Mouse (Mus musculus) retina, adult 2 months (tissue): ENCODE results near the gene Mkrn2os.

Experiments used
- DNase-seq: peaks from one replicate; pipeline ENCODE4 v3.0.0-alpha.2; 2012; ENCODE audit warnings: low read depth, low spot score

The Mkrn2os gene

DNA sequence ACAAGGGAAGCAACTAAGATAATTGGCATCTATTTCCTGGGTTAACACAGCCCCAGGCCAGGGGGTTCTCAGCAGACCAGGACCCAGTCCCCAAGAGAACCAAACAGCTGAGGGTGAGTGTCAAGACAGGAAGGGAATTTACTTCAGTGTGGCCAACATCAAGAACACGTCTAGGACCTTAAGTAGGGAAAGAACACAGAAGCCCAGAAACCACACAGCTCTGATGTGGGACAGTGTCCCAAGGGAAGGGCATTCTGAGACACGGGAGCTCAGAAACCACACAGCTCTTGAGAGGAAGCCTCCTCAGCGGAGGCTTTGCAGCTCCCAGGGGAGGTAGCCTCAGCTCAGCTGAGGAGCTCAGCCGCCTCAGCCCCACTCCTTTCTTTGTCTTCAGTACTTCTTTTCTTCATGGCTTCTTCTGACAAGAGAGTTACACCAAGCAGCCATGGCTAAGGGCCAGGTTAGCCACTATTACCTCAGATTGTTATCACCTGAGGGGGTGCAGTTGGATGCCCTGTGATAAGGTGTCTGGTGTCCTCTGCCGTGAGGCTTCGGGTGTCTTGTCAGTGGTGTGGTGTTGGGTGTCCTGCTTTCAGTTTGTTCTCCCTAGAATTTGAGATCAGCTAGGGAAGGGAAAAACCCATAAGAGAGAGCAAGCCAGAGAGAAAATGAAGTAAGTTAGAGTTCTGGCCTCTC is 8.8 kb downstream of the Mkrn2os start:
- no peak for DNase-seq

DNA sequence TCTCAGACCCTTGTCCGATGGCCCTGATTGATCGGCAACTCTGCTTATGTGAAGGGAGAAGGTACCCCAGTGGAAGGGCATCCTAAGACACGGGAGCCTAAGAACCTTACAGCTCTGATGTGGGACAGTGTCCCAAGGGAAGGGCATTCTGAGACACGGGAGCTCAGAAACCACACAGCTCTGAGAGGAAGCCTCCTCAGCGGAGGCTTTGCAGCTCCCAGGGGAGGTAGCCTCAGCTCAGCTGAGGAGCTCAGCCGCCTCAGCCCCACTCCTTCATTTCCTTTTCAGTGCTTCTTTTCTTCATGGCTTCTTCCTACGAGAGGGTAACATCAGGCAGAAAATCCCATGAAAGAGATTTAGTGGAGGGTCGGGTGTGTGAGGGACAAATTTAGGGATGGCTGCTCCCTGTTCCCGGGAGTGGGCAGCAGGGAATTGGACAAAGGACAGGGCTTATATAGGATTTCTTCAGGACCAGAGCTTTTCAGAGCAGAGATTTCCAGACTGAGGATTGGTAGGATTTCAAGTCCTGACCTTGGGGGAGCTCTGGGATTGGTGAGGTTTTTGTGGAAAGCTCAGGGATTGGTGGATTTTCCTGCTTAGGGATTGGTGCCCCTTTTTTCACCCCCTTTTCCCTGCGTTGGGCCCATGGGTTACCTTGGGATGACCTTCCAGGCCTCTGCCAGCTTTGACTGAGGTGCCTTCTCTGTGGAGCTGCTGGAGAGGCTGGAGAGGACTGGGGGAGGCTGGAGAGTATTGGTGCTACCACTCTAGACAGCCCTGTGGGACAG is 9.9 kb downstream of the Mkrn2os start:
- no peak for DNase-seq

DNA sequence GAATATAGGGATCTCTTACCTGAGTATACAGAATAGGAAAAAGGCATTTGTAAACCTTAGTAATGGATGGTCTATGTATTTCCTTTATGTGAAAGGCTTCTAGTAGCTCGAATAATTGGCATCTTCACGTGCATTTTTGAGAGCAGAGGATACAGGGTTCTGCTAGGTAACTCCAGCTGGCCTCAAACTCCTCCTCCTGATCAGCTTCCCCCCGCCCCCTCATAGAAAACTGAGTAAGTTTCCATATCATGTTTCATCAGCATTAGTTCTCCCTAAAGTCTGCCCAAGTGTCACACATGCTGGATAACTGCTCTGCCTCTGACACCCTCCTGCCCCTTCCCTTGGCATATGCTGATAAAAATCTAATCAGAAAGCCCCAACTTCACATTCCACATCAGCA is 11.6 kb downstream of the Mkrn2os start:
- no peak for DNase-seq

DNA sequence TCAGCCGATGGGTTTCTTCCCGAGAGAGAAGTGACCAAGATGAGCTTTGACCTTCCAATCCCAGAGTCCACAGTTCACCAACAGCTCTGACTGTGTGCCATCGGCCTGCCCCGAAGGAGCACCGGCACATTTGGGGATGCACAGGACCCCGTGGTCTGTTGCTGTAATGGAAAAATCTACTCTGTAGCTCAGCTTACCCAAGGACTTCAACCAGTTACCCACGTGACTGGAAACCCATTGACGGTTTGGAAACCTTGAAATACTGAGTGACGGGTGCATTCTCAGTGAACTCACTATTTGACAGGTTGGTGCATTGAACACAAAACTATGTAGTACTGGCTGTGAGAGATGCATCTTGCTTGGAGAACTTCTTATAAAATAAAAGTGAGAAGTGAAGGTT is 14.4 kb downstream of the Mkrn2os start:
- no peak for DNase-seq

DNA sequence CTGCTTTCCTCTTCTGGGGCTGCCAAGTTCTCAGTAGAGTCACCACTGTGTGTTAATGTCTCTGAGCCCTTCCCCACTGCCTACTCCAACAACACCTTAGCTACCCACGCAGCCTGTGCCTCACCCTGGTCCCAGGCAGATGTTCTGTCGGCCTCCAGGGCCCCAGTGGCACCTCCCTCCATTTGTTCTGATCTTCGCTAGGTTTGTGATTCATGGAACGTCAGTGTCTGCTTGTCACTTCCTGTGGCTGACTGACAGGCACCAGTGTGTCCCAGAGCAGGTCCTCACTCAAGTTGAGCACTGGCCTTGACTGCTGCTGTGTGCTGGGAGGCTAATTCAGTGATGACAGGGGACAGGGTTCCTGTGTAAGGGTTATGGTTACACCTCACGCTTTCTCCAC is 15.0 kb downstream of the Mkrn2os start:
- no peak for DNase-seq

DNA sequence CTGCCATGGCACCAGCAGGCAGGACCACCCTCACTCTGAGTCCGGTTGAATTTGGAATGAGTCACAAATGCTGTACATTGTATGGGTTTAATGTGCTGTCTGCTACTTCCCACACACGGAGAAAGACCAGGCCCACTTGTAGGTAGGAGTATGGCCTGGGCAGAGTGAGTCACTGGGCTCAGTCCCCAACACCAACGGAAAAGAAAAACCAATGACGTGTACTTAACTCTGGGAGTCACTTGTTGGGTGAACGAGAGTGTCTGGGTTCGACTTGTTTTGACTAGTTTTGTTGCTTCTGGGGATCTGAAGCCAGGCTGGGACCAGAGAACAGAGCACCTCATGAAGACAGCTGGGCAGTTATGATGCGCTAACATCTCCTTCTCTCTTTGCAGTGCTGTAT is 18.2 kb downstream of the Mkrn2os start:
- no peak for DNase-seq

DNA sequence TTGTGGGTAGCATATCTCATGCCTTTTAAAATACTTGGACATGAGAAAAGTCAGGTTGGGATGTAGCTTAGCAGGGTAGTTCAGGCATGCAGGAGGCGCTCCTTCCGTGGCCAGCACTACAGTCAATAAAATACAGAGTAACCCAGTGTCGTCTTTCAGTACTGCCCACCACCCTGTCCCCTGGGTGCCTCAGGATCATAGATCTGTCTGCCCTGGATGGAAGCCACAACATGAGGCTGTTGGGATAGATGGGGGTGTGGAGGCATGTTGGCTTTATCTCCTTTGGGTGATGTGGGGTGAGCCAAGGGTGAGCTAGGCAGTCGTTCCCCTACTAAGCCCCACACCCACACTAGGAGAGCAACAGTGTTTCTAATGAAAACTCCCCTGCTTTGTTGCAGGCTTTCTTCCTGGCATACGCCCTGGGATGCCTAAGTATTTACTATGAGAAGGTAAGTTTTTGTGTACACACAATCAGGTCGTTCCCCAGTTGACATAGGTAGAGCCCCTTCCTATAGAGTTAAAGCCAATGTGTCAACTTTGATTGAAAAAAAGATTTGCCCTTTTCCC is 26.8 kb downstream of the Mkrn2os start:
- no peak for DNase-seq

DNA sequence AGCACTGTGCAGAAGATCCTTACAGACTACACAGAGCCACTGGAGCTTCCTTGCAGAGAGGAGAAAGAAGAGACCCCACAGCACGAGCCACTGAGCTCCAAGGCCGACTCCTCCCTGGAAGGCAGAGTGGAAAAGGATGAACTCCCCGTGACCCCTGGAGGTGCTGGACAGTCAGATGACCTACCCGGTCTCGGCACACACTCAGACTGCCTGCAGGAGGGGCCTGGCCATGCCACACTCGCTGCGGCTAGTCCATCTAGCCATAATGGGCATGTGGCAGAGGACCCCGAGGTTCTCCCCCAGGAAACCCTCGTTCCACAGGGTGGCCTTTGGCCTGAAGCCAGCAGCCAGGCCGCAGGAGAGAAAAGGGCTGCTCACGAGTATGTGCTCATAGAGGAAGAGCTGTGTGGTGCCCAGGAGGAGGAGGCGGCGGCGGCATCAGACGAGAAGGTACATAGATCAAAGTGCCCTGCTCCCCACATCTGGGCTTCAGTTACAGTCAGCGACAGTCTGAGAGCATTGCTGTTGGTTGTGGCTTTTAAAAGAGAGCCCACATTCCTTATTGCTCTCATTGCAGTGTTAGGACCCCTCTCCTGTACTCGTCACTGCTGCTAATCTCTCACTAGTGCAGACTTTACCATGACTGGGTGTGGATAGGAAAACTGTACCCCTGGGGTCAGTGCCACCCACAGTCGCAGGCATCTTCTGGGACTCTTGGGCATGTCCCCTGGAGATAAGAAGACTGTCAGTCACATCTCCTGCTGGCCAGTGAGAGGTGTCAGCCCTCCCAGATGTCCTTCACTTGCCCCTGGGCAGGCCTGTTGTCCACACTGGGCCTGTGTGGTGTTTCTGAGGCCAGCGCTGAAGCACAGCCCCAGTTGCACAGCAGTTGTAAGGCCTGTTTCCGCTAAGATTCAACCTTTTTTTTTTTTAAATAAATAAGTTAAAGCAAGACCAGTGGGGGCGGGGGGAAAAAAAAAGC is 32.4 kb downstream of the Mkrn2os start:
- DNase-seq = no peak

DNA sequence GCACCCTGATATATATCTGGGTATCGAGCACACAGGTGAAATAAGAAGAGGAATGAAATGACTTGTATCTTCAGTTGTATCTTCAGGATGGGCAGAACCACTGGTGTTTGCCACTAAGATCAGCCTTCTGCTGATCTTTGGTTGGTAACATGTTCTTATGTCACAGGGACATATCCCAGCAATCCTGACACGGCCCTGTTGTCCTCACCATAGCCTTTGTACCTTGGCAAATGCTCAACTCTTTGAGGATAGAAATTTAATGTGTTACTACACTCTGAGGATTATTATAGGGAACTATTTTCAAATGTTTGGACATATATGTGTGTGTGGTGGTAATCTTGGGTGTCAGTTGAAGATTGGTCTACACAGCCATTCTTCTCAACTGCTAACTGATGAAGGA is 34.2 kb downstream of the Mkrn2os start:
- no peak for DNase-seq

DNA sequence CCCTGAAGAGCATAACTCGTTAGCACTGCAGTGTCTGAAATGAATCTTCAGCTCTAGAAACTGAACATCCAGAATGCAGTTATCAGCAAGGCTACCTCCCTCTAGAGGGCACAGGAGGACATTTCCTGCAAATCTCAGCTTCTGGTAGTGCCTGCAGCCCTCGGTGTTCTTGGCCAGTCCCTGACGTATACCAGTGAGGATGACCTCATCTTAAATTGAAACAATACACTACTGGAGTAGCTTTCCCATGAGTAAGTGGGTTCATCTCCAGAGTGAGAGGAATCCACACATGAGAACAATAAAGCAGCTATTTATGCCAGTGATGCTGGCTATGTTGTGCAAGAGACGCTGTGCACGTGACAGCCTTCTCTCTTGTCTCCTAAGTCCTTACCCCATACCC is 36.9 kb downstream of the Mkrn2os start:
- DNase-seq = no peak

DNA sequence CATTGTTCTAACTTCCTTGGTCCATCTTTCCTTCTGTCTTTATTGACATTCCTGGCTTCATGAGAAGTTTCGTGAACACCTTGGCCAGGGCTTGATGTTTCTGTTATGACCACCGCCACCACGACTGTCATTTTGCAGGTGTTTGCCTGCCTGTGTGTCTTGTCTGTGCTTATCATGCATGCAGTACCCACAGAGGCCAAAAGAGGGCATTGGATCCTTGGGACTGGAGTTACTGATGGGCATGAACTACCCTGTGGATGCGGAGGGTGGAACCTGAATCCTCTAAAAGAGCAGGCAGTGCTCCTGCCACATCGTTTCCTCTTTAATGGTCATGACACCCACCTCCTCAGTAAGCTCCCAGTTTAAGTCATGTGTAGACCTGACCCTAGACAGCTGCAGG is 46.1 kb downstream of the Mkrn2os start:
- DNase-seq = no peak

DNA sequence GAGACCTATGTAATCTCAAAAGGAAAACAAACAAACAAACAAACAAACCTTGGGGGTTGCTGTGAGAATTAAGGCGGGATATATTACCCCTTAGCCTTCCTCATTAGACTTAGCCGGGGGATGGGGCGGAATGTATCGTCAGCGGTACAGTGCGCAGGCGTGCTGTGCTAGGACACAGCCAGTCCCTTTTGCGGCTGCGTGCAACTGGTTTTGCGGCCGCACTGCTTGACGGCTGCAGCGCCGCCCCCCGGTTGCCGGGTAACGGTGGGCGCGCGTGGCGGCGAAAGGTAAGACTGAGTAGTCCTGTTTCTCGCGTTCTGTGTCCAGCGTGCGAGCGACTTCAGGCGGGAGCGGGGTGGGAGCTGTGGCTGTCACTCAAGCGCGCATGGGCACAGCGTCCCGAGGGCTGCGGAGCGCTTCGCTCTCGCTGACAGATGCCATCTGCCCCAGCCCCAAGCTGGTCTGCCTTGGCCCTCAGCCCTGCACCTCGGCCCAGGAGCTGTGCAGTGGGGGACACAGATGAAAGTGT is 47.9 kb downstream of the Mkrn2os start, which contains the start of gene Tsen2:
Gene Tsen2, plus strand, starts transcription at position 223 of the 529 bp plus-strand sequence.
- peak; percentile 86 for DNase-seq

DNA sequence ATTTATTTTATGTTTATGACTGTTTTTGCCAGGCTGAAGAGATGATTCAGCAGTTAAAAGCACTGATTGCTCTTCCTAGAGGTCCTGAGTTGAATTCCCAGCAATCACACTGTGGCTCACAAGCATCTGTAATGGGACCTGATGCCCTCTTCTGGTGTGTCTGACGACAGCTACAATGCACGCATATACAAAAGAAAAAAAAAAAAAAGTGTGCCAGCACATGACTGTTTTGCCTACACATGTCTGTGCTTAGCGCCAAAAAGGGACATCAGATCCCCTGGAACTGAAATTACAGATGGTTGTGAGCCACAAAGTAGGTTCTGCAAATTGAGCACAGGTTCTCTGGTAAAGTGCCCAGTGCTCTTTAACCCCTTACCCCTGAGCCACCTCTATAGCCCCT is 50.0 kb downstream of the Mkrn2os start:
- DNase-seq = no peak

DNA sequence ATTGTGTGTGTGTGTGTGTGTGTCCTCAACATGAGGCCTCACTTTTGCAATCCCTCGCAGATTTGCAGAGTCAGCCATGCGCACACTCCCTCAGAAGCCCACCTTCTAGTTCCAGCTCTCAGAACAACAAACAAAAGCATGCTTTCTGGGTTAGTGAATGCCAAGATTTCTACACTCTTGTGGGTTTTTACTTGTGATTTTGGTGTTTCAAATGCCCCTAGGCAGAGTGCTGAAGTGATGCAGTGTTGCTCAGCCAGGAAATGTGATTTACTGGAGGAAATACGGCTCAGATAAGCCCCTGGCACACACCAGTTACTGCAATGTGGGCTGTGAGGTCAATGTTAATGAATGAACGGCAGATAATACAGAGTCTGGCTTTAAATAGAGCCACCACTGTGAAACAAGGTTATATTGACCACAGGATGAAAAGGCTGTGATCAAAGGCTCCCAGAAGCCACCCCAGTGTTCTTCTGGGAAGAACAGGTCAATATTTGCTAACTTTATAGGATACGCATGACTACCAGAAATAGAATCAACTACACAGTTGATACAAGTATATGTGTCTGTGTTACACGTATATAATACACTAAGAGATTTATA is 50.6 kb downstream of the Mkrn2os start:
- no peak for DNase-seq

DNA sequence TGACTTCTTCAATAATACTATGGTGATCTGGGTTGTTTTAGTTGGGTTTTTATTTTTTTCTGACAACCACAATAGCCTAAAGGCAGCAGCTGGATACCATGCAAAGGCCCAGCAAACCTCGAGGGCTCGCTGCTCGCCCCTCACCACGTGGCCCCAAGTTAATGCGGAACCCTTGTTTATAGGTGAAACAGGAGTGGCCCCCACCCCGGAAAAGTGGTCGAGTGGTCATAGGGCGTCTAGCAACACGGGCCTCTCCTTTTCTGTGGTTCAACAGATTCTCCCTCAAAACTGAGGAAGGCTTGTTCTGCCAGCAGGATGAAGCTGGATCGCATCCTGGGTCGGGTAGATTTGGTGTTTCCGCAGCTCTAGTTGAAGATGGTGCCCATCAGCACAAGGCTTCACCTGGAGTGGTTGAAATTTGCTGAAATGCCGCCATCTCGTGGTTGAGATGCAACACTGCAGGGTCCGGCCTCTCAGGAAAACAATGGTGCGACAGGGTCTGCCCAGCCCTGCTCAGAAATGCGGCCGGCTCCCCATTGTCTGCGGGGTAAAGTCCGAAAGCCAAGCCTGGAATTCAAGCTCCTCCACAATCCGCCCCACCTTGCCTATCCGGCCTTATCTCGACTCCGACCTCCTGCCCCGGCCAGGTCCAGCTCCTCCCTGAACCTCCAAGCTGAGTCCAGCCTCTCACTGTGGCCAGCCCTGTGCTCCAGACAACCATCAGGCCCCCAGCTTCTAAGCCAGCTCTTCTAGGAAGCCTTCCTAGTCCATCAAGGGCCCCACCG is 53.5 kb downstream of the Mkrn2os start:
- peak; percentile 47 for DNase-seq

DNA sequence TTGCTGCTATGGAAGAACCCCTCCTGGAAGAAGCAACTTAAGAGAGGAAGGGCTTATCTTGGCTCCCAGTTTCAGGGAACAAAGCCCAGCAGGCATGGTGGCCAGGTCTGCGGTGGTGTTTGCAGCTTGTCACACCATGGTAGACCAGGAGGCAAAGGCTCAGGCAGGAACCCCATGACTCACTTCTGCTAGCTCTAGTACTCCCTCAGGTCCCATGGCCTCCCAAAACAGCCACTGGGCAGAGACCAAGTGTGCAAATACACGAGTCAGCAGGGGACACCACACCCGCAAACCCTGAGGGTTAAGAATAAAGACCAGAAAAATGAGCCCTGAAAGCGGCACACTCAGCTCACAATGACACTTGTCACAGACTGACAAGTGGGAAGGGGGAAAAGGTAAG is 56.2 kb downstream of the Mkrn2os start:
- no peak for DNase-seq

DNA sequence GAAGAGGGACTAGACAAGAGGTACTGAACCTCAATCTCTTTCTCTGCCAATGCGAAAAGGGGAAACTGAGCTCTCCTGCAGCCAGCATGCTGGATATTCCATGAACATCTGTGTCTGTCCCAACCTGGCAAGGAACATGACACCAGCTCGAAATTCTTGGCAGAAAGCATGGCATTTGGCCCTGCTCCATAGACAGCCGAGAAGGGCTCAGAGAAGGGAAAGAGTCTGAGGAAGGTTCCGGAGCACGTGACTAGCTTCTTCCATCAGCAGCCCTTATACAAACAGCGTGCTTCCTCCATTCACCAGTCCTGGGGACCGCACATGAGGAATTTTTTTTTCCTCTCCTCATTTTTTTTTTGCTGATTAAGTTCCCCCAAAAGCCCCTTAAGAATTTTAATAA is 57.8 kb downstream of the Mkrn2os start:
- no peak for DNase-seq
